Mouse (Mus musculus) right cerebral cortex, postnatal 36 days (tissue): ENCODE measurements at regions not wholly inside any gene's neighbourhood (a gene's known extent, or its start where the extent isn't known, plus 50 kb on each side); places are given as distances from the start of the nearest gene placed in this dataset.

Source experiments
- DNase-seq, 2 experiments: peaks; one replicate each; pipeline ENCODE4 v3.0.0; 2022; ENCODE audit warnings: low spot score in 2 of 2, mixed read lengths in 1 of 2

- no peak for DNase-seq
Observed at GRCm38 (mm10) chr6:31159935-31160670, 201.2 kb upstream of the Klf14 start.

GRCm38 (mm10) chr6:31161445-31162340 lies 202.8 kb upstream of the Klf14 start:
- DNase-seq = no peak

DNA sequence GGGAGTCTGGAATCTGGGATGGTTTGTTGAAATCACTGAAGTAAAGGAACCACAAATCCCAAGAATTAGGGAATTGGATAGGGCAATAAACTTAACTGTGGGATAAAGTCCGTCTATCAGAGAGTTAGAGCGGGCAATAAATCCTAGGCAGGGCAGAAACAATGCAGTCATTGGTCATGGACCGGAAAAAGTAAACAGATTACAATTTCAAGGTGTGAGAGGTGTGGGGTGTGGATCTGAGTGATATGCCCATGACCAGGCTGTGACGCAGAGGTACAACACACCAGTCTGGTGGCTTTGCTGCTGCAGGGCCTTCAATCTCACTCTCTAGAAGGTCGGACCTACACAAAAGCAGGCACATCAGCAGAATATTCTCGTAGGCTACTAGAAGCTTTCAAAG lies 206.1 kb upstream of the Klf14 start:
- no peak for DNase-seq

DNA sequence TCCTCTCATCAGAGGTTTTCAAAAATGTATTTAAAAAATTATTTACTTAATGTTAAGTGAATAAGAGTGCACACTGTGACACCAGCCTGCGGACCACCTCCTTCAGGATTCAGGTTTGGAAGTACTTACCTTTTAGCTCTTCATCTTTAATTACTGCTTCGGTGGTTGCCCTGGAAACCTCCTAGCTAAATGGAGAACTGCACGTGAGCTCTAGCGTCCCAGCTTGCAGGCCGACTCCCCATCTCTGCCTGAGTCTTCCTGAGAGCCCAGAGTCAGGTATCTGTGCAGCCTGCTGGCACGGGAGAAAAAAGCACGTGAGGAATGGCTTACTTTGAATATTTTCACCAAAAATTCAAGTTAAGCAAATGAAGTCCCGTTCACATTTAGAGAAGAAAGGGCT lies 207.5 kb upstream of the Klf14 start:
- DNase-seq = no peak

DNA sequence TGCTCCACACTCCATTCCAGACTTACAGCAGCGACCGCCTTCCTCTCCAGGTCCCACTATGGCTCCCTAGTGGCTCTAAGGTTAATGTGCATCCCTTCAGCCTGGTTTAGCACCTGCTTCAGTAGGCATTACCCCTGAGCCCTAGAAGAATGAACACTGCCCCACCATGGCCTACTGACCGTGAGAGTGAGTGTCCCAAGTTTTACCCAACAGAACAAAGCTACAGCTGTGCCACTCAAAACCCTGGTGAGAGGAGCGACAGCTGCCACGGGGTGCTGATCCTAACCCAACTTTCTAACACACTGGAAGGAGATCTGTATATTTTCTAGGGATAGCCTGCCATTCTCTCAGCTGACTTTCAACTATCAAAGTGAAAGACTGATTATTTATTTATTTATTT lies 208.9 kb upstream of the Klf14 start:
- DNase-seq = no peak

GRCm38 (mm10) chr6:31168730-31169129 lies 209.9 kb upstream of the Klf14 start:
- no peak for DNase-seq

- DNase-seq = no peak
Observed at GRCm38 (mm10) chr6:31169343-31169742, 210.5 kb upstream of the Klf14 start.

DNA sequence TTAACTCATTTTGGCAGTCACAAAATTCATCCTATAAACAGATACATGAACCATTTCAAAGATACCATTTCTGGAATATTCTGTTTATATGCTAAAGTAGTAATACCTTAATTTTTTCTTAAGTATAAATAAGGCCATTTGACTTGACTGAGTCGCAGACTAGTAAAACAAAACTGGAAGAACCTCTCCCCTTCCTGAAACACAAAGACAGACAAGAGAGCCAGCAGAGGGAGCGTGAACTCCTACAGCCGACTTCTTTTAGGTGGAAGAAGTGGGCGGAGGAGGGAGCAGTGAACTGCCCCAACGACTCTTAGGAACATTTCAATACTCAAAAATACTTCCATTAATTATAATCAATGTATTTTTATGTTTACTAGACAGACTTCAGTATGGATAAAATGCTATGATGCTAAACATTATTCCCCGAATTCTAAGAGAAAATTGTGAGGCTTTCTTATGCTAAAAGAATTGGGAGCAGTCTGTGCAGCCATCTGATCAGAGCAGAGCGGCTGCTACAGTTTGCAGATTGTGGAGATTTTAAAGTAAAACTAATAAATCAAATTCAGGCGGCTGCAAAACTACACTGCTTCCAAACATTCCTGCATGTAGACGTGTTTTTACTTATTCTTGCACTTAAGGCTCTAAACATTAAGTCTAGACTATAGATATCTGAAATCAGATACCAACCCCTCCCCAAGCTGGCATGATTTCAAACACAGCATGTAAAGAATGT lies 211.2 kb upstream of the Klf14 start:
- DNase-seq = no peak

GRCm38 (mm10) chr6:31171831-31172569 lies 213.1 kb upstream of the Klf14 start:
- no peak for DNase-seq

DNA sequence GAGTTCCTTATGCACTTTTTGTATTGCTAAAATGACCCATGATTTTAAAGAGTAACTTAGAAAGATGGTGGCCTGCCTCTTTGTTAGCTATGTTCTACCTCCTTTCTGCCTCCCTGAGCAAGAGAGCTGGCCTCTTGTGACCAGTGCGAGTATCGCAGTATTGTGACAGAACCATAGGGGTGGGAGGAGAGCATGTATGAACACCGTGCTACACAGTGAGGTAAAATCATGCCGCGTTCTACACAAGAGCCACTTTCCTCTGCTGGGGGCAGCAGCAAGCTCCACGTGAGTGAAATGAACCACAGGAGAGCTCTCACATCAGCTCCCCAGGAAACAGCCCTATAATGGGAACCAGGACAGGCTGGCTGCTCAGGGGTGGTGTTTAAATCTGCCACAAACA lies 216.9 kb upstream of the Klf14 start:
- DNase-seq = no peak

GRCm38 (mm10) chr6:31176368-31176767 lies 217.5 kb upstream of the Klf14 start:
- DNase-seq = no peak

- DNase-seq = no peak
Observed at GRCm38 (mm10) chr6:31176831-31177230, 218.0 kb upstream of the Klf14 start.

DNA sequence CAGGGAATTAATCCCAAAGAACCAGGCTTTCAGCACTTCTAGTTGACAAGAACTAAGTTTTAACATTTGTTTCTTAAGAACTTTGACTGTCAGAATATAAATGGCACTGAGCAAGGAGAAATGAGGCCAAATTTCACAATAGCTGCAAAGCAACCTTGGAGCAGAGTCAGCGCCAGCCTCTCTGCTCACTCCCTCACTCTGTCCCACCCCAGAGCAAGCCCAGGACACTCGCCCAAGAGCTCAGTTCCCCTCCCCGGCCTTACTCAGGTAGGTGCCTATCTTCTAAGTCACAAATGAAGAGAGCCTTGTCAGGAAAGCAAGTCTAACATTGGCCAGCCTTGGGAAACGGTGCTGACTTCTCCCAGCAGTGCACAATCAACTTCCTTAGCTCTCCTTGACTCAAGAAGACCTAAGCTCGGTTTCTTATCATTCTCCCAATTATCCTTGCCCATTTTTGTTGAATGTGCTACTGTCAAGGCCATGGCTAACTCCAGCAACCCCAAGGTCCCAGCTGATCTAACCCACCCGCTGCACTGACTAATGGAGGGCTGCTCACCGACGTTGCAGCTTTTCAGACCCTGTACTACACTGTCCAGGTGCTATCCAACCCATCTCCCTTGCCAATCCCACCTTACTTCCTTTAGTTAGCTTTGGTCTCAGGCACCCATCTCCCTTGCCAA lies 219.5 kb upstream of the Klf14 start:
- DNase-seq = no peak

GRCm38 (mm10) chr6:31182284-31182683 lies 216.3 kb upstream of the Mkln1 start:
- no peak for DNase-seq

DNA sequence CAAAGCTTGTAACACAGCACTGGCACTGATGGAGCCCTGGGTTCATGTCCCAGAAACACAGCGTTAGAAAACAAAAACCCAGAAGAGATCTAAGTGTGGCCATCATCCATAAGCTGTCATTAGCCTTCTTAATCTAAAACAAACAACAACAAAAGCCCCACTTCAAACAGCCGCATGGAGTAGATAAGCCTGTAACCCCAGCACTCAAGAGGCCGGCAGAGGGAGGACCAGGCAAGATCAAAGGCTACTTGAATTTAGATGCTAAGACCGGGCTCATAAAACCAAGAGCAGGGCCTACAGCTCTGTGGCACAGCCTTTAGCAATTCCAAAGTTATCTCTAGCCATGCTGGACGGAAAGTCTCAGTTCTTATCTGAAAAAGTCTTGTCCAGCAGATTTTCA lies 215.4 kb upstream of the Mkln1 start:
- DNase-seq = no peak

DNA sequence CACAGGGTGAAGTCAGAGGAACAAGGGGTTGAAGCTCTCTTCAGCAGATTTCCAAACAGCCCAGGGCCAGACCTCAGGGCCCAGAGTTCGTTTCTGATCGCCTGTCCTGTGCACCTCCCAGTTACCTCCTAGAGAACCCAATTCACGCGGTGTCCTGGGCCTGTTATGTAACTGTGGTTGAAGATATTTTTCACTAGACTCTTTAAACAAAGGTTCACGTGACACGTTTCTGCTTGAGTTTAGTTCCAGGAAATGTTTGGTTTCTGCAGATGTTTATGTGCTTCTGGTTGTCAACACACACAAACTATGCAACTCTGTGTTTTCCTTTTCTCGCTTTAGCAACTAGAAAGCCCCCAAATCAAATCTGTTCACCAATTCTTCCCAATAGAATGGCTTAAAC lies 214.0 kb upstream of the Mkln1 start:
- DNase-seq = no peak

DNA sequence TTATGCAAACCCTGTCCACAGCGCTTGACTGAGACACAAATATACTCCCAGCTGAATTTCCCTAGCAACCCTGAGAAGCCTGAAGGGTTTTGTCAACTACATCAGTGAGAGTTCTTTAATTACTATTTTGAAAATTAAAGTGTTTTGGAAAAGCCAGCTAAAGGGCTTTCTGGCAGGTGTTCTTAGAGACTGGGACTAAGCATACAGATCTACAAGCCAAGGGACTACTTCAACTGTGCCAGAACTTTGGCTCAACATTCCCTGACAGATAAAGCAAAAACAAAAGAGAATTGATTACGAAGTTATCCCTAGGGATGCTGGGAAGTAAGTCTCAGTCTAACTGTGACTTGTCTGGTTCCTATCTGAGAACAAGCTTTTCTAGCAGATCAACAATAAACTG lies 213.4 kb upstream of the Mkln1 start:
- DNase-seq = no peak

DNA sequence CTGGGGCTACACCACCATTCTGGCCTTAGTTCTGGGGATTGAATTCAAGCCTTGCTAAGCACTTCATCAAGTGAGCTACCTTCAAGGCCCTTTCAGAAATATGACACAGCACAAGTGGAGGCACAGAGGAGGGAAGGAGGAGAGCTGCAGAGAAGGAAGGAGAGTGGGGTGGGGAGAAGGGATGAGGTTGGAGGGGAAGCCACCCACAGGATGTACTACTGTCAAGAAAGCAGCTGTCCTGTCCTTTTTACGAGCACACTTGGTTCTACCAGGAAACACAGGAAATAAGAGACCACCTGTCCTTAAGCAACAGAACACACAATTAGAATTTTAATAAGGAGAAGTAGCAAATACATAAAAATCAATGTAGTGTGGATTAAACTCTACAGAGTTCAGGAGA lies 210.5 kb upstream of the Mkln1 start:
- DNase-seq = no peak

DNA sequence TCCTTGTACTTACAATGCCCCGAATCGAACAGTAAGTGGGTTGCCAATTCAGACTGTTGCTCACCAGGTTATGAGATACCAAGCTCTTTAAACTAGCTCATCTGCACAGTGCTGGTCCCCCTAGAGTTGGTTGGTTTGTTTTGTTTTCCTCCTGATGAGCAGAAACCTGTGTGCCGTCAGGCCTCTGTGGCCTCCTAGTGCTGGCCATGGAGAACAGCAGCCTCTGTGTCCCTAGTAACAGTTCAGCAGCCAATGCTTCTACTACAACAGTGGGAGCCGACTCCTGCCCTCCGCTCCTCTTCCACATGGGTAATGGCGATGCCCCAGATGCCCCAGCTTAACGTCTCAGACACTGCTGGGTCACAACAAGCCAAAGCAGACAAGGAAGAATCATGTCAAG lies 209.5 kb upstream of the Mkln1 start:
- no peak for DNase-seq

GRCm38 (mm10) chr6:31190070-31190469 lies 208.5 kb upstream of the Mkln1 start:
- no peak for DNase-seq
